Mouse (Mus musculus): ENCODE results near the gene Apba3.
A peak's percentile ranks its signal among the peaks of the same experiment; 100 is the strongest.
"Not testable (repeated sequence)": the region's sequence is repeated elsewhere in the genome, so short reads cannot be mapped to it uniquely, and the experiment has no call there.

Apba3 gene

DNA sequence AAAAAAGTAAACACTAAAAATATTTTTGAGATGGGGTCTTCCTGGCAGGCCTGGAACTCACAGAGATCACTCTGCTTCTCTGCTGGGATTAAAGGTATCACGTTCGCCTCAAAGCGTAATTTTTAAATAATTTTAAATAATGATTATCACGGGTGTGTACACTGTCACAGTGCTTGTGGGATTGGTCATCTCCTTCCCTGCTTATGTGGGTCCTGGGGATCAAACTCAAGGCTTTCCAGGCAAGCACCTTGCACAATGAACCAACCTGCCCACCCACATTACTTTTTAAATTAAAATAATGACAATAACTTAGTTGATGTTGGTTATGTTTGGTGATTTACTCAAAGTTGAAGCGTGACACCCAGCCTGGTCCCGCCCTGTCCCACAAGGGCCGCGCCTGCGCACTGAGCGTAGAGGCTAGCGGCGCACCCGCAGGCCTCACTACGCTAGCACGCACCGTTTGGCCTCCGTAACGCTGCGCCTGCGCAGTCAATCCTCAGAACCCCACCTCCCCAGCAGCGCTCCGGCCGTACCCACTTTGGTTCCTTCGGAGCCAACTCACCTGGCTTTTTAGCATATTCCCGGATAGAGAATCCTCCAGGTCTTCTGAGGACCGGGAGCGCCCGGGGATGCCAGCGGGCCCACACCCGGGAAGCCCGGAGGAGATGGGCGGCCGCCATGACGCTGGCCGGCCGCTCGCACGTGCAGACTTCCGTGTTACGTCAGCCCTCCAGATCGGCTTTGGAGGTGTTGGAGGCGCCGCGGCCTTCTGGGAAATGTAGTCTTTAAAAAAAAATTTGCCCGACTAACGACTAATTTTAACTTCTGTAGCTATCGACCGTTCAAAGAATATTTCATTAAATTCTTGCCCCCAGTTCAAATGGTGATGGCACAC lies at the start of gene Apba3, which contains the start of gene Mrpl54:
Gene Apba3 (plus strand): TSS at position 750 of the 895 bp plus-strand sequence.
Gene Mrpl54 (minus strand): TSS at position 724 of the 895 bp plus-strand sequence.
- peak; percentile 88 for DNase-seq (ENCODE audit: low read depth, low spot score)

DNA sequence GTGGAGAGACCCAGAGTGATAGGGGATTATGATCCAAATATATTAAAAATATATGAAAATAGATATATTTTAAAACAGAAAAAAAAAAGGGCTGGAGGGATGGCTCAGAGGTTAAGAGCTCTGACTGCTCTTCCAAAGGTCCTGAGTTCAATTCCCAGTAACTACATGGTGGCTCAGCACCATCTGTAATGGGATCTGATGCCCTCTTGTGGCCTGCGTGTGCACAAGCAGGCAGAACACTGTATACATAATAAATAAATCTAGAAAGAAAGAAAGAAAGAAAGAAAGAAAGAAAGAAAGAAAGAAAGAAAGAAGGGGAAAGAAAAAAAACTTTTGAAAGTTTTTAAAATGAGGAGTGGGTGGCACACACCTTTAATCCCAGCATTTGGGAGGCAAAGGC lies 49.5 kb upstream of the Apba3 start:
- not testable (repeated sequence) for DNase-seq (ENCODE audit: low read depth, low spot score)

DNA sequence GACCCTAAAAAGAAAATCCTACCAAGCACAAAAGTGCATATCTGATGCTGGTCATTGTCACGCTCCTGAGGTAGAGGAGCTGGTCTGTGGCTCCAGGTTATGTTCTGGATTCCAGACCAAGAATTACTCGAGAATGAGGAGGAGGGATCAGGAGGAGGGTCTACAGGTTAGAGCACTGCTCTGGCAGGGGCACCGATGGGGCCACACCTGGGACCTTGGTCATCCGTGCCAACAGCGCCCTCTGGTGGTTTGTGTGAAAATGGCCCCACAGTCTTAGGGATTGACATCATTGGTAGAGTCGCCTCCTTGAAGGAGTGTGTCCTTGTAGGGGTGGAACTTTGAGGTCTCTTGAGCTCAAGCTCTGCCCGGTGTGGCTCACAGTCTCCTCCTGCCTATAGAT lies 48.8 kb upstream of the Apba3 start:
- no peak for DNase-seq (ENCODE audit: low read depth, low spot score)

DNA sequence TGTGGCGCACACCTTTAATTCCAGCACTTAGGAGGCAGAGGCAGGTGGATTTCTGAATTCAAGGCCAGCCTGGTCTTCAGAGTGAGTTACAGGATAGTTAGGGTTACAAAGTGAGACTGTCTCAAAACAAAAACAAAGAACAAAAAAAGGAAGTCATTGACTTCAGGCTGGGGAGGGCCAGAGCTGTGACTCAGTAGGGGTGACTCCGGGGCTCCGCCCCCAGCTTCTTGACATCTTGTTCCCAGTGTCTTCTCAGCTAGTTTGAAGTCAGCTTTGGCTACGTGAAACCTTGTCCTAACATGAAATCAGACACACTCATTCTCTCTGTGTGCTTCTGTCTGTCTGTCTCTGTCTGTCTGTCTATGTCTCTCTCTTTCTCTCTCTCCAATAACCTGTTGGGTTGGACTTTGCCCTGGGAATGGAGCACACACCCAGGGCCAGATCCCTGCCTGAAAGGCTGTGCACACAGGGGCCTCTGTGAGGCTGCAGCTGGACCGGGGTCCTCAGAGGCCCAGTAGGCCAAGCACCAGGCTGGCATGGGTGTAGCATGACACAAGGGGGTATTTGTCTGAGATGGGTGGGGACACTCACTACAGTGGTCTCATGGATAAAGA lies 45.3 kb upstream of the Apba3 start:
- DNase-seq (ENCODE audit: low read depth, low spot score), result no peak

DNA sequence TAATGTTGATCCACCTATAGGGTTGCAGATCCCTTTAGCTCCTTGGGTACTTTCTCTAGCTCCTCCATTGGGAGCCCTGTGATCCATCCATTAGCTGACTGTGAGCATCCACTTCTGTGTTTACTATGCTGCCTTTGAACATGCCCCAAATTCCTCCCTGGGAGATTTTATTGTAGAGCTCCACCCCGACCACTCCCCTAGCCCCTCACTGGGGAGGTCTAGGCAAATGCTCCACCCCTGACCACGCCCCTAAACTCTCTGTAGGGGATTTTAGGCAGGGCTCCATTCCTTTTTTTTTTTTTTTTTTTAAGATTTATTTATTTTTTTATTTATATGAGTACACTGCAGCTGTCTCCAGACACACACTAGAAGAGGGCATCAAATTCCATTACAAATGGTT lies 43.0 kb upstream of the Apba3 start:
- DNase-seq (ENCODE audit: low read depth, low spot score), result not testable (repeated sequence)

DNA sequence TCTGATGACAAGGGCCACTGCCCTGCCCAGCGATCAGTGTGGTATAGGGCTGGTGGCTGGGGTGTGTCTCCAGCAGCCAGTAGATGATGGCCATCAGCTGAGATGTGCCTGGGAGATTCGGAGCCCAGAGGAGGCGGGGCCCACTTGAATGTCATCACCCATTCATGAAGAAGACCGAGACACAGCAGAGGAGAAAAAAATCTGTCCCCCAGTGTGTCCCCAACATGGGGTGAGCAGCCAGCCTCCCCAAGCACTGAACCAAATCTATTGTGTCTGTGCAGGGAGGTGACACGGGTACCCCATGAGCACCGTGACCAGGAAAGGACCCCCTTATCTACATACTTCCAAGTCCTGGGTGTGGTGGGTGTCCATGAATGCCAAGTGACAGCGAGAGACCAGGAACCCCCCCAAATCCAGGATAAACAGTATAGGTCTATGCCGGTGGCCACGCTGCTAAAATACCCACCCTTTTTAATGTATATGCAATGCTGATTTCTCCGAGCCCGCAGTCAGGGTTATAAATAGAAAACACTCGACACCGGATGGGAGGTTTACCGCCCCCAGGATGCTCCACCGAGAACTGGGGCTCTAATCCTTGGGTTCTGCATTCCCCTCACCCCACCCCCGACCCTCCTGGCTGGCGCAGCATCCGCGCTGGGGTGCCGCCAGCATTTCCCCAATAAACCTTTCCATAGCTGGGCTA lies 36.9 kb upstream of the Apba3 start:
- no peak for DNase-seq (ENCODE audit: low read depth, low spot score)

DNA sequence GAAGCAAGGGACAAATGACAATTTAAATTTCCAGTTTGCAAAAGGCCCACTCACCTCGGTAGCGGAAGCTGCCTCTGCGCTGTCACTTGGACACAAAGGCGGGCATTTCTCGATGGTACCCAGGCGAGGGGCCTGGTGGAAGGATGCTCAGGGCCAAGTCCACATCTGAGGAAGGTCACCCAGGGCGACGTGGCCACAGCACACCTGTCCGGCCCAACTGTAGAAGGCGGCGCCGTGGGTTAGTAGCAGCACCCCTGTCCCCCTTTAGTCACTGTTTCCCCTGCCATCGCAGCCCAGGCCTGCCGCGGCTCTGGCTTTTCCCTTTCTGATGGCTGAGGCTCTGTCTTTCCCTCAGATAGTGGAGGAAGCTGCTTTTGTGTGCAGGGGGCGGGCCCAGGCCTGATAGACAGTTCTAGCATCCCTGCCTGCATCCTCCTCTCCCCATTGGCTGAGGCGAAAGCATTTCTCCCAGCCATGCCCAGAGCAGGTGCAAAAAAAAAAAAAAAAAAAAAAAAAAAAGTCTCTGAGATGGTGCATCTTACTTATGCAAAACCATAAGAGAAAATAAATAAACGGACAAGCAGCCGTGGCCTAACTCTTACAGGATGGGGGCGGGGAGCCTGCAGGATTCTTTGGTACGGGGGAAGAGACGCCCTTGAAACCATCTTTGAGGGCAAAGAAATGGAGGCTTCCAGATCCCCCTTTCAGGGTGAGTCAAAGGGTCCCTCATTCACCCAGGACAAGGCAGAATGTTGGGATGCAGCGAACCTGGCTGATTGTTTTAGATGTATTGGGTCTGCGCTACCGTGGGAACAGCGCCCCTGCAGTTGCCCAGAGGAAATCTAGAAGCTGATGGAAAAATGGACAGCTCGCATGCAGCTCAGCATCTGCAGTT lies 36.1 kb upstream of the Apba3 start, which contains the start of gene Atcay:
Gene Atcay (minus strand): TSS at position 396 of the 895 bp plus-strand sequence.
- peak; percentile 84 for DNase-seq (ENCODE audit: low read depth, low spot score)

DNA sequence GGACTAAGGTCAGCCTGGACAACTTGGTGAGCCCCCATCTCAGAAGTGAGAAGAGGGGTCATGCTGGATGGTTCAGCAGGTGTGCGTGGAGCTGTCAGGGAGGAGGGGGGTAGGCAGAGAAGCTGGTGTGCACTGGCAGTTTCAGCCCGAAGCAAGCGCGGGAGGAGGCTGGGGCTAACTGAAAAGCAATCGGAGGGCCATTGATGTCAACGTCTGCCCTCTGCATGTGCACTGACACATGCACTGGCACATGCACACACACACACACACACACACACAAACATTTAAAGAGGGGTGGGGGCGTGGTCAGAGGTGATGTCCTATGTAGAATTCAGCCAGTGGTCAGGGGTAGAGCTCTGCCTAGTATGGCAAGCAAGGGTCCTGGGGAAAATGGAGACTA lies 35.3 kb upstream of the Apba3 start:
- no peak for DNase-seq (ENCODE audit: low read depth, low spot score)

DNA sequence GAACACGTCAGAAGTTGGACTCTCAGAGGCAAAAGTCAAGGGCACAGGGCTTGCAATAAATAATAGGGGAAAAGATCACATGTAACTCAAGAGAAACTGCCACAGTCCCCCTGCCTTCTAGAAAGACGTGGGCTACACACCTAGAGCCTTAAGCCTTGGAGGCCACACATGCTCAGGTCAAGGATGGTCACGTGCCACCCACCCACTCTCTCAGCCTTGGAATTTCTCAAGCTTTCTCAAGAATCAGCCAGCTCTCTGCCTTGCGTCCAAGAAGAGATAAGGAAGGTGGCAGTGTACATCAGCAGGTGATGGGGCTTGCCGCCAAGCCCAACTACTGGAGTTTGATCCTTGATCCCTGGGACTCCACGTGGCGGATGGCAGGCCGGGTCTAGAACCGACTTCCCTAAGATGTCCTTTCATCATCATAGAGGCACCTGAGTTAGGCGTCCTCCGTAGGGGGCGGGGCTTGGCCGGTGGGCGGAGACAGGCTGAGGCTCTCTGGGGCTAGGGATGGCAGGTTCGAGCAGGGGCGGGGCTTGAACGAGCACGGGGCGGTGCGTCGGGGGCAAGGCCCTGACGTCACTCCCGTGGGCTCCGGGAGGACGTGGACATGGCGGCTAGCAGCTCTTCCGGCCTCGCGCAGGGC lies 34.1 kb upstream of the Apba3 start, which contains the start of gene Zfr2:
Gene Zfr2 (plus strand): TSS at position 576 of the 646 bp plus-strand sequence.
- DNase-seq (ENCODE audit: low read depth, low spot score), result peak; percentile 63

DNA sequence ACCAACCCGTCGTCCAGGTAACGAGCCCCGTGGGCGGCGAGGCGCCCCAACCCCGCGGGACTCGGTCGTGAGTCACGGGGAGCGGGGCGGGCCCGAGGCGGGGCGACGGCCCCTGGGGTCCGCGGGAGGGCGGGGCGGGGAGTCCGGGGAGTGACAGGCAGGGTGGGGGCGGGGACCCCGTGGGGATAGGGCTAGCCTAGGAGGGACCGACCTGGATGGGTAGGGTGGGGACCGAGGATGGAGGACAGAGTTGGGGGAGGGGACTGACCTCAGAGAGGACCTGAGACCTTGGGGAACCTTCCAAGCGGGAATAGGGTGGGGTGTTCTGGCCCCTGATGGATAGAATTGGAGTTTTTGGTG lies 33.6 kb upstream of the Apba3 start:
- no peak for DNase-seq (ENCODE audit: low read depth, low spot score)

DNA sequence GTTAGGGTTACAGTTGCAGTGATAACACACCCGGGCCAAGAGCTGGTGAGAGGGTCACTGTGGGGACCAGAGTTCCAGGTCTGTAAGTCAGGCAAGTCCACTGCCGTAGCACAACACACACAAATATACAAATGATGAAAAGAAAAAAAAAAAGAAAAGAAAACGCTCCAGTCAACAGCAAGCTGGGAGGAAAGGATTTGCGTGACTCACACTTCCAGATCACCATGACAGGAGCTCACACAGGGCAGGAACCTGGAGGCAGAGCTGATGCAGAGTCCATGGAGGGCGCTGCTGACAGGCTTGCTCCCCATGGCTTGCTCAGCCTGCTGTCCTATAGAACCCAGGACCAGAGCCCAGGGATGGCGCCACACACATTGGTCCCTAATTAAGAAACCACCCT lies 32.6 kb upstream of the Apba3 start:
- DNase-seq (ENCODE audit: low read depth, low spot score), result no peak

DNA sequence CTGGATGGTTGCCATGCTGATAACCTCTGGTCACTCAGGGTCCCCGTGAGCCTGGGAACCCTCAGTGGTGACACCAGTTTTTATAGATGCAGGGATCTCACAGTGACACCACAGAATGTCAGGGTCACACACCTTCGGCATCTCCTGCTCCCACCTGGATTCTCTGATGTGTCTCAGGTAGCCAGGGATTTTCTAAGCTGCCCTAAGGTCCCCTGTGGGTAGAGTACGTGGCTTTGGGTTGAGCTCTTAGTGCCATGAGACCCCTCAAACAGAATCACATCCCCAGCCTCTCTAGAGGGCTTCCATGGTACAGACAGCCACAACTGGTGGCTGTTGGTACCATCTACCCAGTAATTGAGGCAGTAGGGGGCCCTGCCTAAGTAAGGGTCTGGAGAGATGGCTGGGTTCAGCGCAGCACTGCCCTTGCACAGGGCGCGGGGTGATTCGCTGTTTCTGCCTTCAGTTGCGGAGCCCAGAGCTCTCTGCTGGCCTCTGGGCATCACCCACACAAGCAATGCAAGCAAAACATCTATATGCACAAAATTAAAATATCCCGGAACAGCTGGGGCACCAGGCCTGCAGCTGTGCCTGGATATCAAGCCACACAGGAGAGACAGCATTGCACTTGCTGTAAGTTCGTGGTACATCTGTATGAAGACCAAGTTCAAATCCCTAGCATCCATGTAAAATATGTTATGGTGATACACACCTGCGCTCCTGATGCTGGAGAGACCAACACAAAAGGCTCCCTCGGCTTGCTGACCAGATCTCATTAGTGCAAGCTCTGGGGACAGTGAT lies 30.1 kb upstream of the Apba3 start:
- no peak for DNase-seq (ENCODE audit: low read depth, low spot score)

DNA sequence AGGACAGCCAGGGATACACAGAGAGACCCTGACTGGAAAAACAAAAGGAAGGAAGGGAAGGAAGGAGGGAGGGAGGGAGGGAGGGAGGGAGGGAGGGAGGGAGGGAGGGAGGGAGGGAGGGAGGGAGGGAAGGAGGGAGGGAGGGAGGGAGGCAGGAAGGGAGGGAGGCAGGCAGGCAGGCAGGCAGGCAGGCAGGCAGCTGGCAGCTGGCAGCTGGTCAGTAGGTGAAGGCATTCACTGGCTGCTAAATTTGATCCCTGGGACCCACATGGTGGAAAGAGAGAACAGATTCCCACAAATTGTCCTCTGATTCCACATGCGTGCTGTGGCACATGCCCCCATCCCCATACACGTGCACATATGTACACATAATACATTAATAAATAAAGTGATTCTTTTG lies 28.1 kb upstream of the Apba3 start:
- no peak for DNase-seq (ENCODE audit: low read depth, low spot score)

DNA sequence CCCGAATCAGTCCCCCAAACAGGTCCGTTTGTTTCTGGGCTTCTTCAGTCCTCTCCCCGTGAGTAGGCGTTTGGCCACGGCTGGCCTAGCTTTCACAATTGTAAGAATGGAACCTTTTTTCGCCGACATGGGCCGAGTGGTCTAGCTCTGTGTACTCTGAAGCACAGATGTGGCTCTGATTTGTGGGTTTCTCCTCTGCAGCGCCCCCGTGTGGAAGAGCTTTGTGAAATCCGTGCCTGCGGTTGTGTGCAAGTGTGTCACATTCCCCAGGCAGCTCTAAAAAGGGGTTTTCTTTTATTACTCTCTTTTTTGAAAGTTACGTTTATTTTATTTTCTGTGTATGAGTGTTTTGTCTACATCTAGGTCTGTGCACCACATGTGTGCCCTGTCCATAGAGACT lies 25.9 kb upstream of the Apba3 start:
- DNase-seq (ENCODE audit: low read depth, low spot score), result no peak

DNA sequence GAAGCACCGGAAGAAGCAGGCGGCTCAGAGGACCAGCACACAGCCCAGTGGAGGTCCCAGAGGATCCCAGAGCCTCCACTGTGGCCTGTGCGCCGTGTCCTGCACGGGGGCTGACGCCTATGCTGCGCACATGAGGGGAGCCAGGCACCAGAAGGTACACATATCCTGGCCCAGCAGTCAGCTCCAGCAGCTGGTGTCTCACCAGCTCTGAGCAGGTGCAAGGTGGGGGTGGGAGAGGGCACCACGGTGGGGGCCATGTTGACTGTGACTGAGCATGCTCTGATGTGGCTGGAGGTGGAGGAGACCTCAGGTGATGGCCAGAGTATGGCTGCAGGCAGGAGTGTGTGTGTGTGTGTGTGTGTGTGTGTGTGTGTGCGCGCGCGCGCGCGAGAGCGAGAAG lies 24.7 kb upstream of the Apba3 start:
- no peak for DNase-seq (ENCODE audit: low read depth, low spot score)

DNA sequence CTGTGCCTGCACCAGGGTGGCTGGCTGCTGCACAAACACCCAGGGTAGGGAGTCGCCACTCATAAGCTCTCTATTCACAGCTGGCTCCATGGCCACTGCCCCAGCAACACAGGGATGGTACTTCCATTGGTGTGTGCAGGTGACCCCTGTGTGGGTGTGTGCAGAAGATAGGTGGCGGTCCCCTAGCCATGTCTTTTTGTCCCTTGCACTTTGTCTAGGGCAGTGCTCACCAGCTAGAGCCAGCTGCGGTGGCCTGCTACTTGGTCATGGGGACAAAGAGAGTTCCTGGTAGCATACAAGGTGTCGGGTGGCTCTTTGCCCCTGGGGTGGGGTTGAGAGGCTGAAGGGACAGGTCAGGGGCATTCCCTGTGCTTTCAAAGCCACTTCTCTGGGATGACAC lies 22.6 kb upstream of the Apba3 start:
- DNase-seq (ENCODE audit: low read depth, low spot score), result no peak

DNA sequence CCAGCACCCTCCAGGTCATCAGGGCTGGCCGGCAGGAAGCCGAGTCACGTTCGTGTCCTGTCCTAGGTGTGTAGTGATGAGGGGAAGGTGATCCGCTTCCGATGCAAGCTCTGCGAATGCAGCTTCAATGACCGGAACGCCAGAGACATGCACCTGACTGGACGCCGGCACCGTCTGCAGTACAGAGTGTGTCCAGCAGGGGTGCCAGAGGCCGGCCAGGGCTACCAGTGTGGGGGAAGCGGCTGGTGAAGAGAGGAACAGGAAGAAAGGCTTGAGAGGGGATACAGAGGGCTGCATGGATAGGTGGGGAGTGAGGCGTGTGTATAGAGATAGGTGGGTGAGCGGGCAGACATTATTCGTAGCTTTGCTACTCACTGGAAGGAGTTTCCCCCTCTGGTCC lies 22.2 kb upstream of the Apba3 start:
- no peak for DNase-seq (ENCODE audit: low read depth, low spot score)

DNA sequence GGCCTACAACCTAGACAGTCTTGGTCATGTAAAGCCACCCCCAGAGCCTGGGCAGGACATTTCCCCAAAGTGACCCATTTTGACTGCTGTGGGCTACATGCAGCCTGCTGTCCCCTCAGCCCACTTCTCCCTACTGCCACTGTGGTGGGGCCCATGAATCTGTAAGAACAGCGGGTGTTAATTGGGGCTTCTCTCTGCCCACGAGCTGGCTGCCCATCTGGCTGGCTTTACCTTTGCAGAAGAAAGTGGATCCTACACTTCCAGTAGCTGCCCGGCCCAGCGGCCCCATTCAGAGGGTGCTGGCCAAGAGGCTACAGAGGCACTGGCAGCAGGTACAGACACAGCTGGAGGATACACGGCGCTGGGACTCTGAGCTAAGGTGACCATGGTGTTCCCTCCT lies 21.6 kb upstream of the Apba3 start:
- DNase-seq (ENCODE audit: low read depth, low spot score), result no peak

DNA sequence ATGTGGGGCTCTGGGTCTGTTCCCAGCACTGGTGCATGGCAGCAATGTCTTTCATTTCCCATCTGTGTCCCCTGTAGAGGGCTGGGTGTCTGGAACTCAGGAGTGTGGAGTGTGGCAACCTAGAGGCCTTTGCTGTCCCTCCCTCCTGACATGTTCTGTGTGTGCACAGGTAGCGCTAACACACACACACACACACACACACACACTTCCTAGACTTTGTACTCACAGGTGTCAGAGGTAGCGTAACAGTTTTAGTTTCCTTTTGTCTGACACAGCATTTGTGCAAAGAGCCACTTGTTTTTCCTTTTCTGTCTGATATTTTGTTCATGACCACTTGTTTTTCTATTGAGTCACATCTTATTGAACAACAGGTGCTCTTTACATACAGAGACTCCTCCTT lies 19.0 kb upstream of the Apba3 start:
- DNase-seq (ENCODE audit: low read depth, low spot score), result no peak

DNA sequence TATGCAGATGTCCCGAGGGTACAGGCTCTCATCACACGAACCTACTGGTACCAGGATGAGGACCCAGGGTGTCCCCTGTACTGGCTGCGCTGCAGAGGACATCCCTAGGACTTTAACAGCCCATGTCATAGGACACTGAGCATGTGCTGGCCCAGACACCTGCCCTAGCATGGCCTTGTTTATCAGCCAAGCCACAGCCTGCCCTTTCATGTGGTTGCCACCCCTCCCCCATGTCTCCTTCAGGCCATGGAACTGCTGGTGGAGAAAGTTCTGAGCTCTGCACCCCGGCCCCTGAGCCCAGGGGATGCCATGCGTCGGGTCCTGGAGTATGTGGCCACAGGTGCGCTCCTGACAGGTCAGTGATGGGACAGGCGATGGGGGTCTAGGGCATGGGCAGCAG lies 17.3 kb upstream of the Apba3 start:
- DNase-seq (ENCODE audit: low read depth, low spot score), result no peak
